Mouse (Mus musculus): ENCODE measurements around the gene Ctsa. TPM values are rescaled to one million over a fixed set of nuclear protein-coding genes. Genes with fewer than 3 reads are reported as not detected.
"Not testable (repeated sequence)": the region's sequence is repeated elsewhere in the genome, so short reads cannot be mapped to it uniquely, and the experiment has no call there.

The Ctsa gene
- polyA plus RNA-seq, 1 experiment from 2014 or later, result 65.4 TPM

DNA sequence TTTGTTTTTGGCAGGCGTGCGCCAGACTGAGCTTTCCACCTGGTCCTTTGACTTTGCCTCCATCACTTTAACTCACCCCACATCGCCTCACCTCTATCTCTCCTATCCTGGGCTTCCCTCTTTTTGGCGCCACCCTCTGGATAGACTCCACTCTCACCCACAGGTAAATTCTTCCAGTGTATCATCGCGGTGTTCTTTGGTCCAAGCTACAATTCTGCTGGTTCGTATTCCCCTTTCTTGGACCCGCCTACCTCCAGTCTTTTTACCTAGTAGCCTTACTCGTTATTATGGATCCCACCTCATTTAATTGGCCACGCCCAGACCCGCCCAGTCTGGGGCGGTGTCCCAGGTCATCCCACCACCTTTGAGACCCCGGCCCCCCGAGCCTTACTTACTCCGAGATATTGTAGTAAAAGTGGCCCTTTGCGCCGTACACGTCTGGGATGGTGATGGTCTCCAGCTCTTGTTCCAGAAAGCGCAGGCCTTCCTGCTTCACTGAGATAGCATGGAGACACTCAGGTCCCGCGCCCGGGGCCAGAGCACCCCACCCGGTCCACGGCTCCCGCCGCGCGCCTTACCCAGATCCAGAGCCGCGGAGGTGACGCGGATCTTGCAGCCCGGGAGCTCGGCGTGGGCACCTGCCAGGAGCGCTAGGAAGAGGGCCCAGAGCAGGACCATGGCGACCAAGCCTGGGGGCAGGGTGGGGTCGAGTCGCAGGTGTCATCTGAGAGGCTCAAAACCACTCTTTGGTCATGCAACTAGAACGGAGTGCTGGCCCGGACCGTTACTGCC is 23.8 kb downstream of the Ctsa start:
- Histone ChIP-seq H3K27ac (no peak overlapping the region), H3K9me3 (replicated peaks) (no peaks in the 10 kb centered on the region), H3K36me3 (no peaks in the 10 kb centered on the region), H3K27me3 (peaks cover 83% of the 10 kb centered on the region), H3K4me1 (replicated peaks) (peaks cover 35% of the 10 kb centered on the region), H3K9ac (no peak overlapping the region), H3K4me3 (replicated peaks) (peak overlapping the region; percentile 51), H3K4me2 (peak overlapping the region; percentile 70)
- no peak for ATAC-seq (ENCODE audit: low read depth)
- DNase-seq, result no peak
- WGBS (ENCODE audit: insufficient replicate concordance), result 2% methylated on average over 42 of the region's 42 CpGs

DNA sequence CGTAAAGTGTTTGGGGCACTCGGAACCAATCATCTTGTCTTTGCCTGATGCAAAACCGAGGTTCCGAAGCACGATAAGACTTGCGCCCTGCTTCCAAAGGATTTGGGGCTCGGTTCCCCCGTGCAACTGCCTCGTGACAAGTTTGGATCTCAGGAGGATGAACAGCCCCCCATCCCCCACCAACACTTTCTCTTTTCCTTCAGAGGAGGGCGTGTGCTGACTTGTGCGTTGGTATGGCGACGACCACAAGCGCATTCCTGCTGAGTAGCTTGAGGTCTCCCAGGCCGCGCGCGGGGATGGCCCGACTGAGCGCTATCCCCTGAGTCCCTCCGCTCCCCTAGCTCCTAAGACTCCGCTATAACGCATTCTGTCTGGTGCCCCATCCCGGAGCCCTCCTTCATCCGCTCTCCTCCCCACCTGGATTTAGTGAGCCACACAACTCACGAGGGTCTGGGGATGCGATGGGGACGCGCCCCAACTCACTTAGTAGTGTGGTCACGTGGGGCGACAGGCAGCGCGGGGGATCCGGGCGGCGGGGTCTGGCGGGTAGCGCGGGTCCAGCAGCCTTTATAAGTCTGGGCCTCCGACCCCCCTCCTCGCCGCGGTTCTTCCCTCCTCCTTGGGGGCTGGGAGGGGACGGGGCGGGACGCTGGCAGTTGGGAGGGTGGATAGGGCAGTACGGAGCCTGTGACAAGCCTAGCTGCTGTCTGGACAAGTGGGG is 24.6 kb downstream of the Ctsa start, which contains the start of gene Pltp:
Pltp (minus strand) TSS at position 611 of the 721 bp plus-strand sequence.
- Histone ChIP-seq H3K36me3 (no peaks in the 10 kb centered on the region), H3K9me3 (replicated peaks) (no peaks in the 10 kb centered on the region), H3K4me1 (replicated peaks) (peaks cover 40% of the 10 kb centered on the region), H3K27ac (no peak within 1 kb of the TSS), H3K4me2 (peak within 1 kb of the TSS; percentile 70), H3K27me3 (peaks cover 78% of the 10 kb centered on the region), H3K4me3 (replicated peaks) (peak within 1 kb of the TSS; percentile 51), H3K9ac (0 out of 2 replicates have a peak within 1 kb of the TSS, but pooled peaks have one; percentile 13)
- no peak for ATAC-seq (ENCODE audit: low read depth)
- no peak for DNase-seq
- WGBS (ENCODE audit: insufficient replicate concordance), result under 1% methylated on average over 47 of the region's 47 CpGs

DNA sequence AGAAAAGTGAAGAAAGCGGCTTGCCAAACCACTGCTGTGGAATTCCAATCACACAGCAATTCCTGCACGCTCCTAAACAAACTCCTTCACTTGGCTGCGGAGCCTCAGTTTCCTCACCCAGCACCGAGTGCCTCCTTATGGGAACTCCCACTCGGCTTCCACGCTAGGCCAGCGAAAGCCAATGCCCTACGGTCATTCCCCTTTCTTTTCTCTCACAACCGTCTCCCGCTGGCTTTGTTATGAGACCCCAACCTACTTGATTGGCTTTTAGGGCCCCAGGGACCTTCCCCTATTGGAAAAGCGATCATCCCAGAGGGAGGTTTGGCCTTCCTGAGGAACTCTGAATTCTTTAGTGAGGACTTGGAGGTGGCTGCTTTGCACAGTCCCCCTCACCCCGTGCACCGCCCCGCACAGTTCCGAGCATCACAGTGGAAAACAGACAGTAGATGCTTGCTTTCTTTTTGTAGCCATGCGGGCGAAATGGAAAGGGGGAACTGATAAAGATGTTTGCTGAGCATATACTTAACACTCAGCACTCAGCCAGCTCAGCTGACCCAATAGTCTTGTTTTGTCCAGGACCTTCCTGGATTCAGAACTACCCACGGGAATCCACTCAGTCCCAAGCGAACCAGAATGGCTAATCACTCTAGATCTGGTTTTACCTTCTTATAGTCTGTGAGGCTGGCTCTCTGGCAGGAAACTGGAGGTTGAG is 25.3 kb downstream of the Ctsa start:
- WGBS (ENCODE audit: insufficient replicate concordance), result 6% methylated on average over 19 of the region's 19 CpGs
- DNase-seq (no peak), ATAC-seq (ENCODE audit: low read depth) (no peak)
- peak overlapping the region; percentile 51 for H3K4me3 ChIP-seq (replicated peaks)
- H3K36me3 ChIP-seq, result no peaks in the 10 kb centered on the region
- H3K4me2 ChIP-seq, result peak overlapping the region; percentile 70
- peaks cover 72% of the 10 kb centered on the region for H3K27me3 ChIP-seq
- H3K4me1 ChIP-seq (replicated peaks), result peaks cover 40% of the 10 kb centered on the region
- no peak overlapping the region for H3K9ac ChIP-seq
- no peak overlapping the region for H3K27ac ChIP-seq
- no peaks in the 10 kb centered on the region for H3K9me3 ChIP-seq (replicated peaks)

DNA sequence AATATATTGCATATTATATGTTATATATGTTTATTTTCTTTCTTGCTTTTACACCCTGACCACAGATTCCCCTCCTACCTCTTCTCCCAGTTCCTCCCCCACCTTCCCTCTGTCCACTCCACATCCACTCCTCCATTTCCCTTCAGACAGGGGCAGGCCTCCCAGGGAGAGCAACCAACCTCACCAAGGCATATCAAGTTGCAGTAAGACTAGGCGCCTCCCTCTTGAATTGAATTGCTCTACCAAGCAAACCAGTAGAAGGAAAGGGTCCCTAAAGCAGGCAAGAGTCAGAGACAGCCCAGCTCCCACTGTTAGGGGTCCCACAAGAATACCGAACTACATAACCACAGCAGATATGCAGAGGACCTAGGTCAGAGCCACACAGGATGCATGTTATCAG is 26.5 kb downstream of the Ctsa start:
- WGBS (ENCODE audit: insufficient replicate concordance), result 17% methylated on average over 2 of the region's 2 CpGs
- peak overlapping the region; percentile 50; the same call in 1 of the 2 replicates for H3K27ac ChIP-seq
- no peaks in the 10 kb centered on the region for H3K36me3 ChIP-seq
- ATAC-seq (ENCODE audit: low read depth) (0 out of 2 replicates have a peak, but pooled peaks have one; percentile 11), DNase-seq (no peak)
- H3K9me3 ChIP-seq (replicated peaks), result no peaks in the 10 kb centered on the region; the same call in 1 of the 2 replicates
- peaks cover 42% of the 10 kb centered on the region for H3K4me1 ChIP-seq (replicated peaks)
- no peak overlapping the region for H3K9ac ChIP-seq
- H3K4me3 ChIP-seq (replicated peaks), result no peak overlapping the region
- H3K4me2 ChIP-seq, result peak overlapping the region; percentile 30
- peaks cover 62% of the 10 kb centered on the region for H3K27me3 ChIP-seq

DNA sequence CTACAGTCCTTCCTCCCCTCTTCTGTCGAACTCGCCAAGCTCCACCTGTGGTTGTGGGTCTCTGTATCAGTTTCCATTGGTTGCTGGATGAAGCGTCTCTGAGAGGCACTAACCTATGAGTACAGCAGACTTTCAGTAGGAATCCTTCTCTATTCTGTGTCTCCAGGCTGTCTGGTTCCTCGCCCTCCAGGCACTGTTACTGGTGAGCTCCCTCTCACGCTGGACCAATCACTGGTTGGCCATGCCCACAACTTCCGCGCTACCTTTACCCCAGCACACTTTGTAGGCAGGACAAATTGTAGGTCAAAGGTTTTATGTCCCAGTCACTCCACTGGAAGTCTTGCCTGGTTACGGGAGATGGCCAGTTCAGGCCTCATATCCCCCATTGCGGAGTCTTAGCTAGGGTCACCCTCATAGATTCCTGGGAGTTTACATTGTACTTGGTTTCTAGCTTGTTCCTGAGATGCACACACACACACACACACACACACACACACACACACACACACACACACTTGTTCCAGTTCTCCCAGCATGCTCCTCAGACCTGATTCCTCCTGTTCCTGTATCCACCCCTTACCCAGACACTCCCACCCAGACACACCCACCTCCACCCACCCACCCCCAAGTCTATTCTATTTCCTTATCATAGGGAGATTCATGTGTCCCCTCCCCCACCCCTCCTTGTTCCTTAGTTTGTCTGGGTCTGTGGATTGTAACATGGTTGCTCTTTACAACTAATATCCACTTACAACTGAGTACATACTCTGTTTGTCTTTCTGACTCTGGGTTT is 27.2 kb downstream of the Ctsa start:
- H3K27ac ChIP-seq, result peak overlapping the region; percentile 50
- H3K4me1 ChIP-seq (replicated peaks), result peaks cover 49% of the 10 kb centered on the region
- H3K4me3 ChIP-seq (replicated peaks), result no peak overlapping the region
- no peaks in the 10 kb centered on the region; the same call in 1 of the 2 replicates for H3K9me3 ChIP-seq (replicated peaks)
- ATAC-seq (ENCODE audit: low read depth) (peak; percentile 67), DNase-seq (no peak)
- H3K4me2 ChIP-seq, result peak overlapping the region; percentile 30
- no peaks in the 10 kb centered on the region for H3K36me3 ChIP-seq
- WGBS (ENCODE audit: insufficient replicate concordance), result 48% methylated on average over 9 of the region's 9 CpGs
- peaks cover 56% of the 10 kb centered on the region for H3K27me3 ChIP-seq
- no peak overlapping the region for H3K9ac ChIP-seq

DNA sequence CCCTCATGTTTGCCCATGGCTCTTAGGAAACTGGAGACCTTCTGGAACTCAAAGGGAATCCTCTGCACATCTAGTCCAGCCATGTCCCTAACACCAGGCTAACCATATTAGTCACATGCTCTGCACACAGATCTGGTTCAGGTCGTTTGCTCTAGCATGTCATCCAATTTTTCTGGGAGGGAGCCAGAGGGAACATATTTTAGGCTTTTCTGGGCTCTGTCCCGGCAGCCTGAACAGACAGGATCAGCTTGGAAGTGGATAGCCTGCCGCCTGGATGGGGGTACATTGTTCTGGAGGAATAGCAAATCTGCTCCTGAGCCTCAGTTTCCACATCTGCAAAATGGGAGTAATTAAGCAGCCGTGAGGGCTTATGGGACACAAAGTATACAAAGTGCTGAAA is 28.4 kb downstream of the Ctsa start:
- no peak overlapping the region for H3K4me3 ChIP-seq (replicated peaks)
- H3K27ac ChIP-seq, result no peak overlapping the region; the same call in 1 of the 2 replicates
- H3K9ac ChIP-seq, result no peak overlapping the region
- DNase-seq (no peak), ATAC-seq (ENCODE audit: low read depth) (no peak)
- no peaks in the 10 kb centered on the region; the same call in 1 of the 2 replicates for H3K9me3 ChIP-seq (replicated peaks)
- WGBS (ENCODE audit: insufficient replicate concordance), result 63% methylated on average over 4 of the region's 4 CpGs
- H3K4me2 ChIP-seq, result no peak overlapping the region
- peaks cover 49% of the 10 kb centered on the region for H3K4me1 ChIP-seq (replicated peaks)
- H3K27me3 ChIP-seq, result peaks cover 43% of the 10 kb centered on the region
- no peaks in the 10 kb centered on the region for H3K36me3 ChIP-seq

DNA sequence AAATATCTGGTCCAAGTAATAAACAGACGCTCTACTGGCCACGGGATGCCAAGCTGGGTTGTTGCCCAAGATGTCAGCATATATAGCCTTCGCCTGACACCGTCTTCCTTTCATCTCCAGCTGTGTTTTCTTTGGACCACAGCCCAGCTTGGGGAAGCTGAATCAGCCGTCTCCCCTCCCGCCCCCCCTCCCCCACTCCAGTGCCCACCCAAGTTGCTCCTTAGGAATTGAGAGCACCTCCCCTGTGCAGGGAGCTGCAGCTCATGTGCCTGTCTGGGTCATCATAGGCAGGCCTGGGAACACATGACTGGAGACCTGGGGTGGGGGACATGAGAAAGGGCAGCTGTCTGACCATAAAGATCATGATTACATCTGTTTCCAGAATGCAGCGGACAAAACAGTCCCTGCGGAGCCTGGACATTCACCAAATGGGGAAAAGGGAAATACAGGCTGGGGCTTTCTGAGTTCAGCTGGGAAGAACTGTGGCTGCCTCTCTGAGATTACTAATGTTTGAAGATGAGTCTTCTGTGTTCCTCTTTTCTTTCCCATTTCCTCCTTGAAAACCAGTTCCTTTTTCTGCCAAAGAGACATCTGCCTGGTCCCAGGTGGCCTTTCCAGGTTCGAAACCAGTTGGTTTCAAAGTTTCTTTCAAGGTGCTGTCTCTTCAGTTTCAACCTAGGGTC is 29.6 kb downstream of the Ctsa start:
- Histone ChIP-seq H3K27me3 (peaks cover 31% of the 10 kb centered on the region), H3K36me3 (no peaks in the 10 kb centered on the region), H3K4me1 (replicated peaks) (peaks cover 43% of the 10 kb centered on the region), H3K9ac (no peak overlapping the region), H3K27ac (peak overlapping the region; percentile 27; the same call in 1 of the 2 replicates), H3K4me2 (no peak overlapping the region), H3K4me3 (replicated peaks) (no peak overlapping the region), H3K9me3 (replicated peaks) (no peaks in the 10 kb centered on the region; the same call in 1 of the 2 replicates)
- WGBS (ENCODE audit: insufficient replicate concordance), result 46% methylated on average over 9 of the region's 9 CpGs
- DNase-seq (no peak), ATAC-seq (ENCODE audit: low read depth) (no peak)

DNA sequence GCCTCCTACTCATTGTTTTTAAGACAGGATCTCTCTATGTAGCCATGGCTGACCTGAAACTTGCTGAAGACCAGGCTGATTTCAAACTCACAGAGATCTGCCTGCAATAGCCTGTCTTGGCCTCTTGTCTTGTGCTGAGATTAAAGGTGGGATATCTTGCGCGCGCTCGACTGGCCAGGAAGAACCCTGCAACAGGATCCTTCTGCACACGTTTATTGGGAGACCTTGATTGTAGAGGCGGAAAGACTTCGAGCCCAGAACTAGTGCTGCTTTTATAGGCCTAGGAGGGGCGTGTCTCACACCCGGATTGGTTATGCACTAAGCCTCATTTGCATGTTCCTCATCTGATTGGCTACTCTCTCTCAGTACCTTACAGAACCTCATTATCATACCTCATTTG is 30.7 kb downstream of the Ctsa start:
- H3K27me3 ChIP-seq, result peaks cover 20% of the 10 kb centered on the region
- not testable (repeated sequence) for DNase-seq; H3K4me3 ChIP-seq (replicated peaks); H3K4me2 ChIP-seq; H3K9ac ChIP-seq; H3K9me3 ChIP-seq (replicated peaks); ATAC-seq (ENCODE audit: low read depth); H3K27ac ChIP-seq; H3K36me3 ChIP-seq
- WGBS (ENCODE audit: insufficient replicate concordance), result 74% methylated on average over 9 of the region's 9 CpGs
- peaks cover 34% of the 10 kb centered on the region for H3K4me1 ChIP-seq (replicated peaks)

DNA sequence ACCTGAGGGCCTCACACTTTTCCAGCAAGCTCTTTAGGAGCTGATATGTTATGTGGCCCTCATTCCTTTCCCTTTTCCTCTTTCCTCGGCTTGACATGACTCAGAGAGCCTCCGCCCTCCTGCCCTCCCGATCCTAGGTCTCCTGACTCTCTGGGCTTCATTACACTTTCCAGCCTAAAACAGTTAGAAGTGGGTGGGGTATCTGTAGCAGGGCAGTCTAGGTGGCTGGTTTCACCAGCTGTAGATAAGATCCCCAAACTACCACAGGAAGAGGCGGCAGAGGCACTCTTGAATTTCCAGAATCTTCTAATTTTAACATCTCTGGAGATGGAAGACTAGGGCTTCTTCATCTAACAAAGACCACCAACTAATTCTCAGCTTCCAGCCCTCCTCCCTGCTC is 31.9 kb downstream of the Ctsa start:
- Histone ChIP-seq H3K27ac (no peak overlapping the region), H3K4me1 (replicated peaks) (peaks cover 28% of the 10 kb centered on the region), H3K9me3 (replicated peaks) (peaks cover 3% of the 10 kb centered on the region; the same call in 1 of the 2 replicates), H3K27me3 (peaks cover 8% of the 10 kb centered on the region), H3K9ac (no peak overlapping the region), H3K36me3 (no peaks in the 10 kb centered on the region), H3K4me3 (replicated peaks) (no peak overlapping the region), H3K4me2 (no peak overlapping the region)
- no peak for DNase-seq
- whole genome bisulfite sequencing (ENCODE audit: insufficient replicate concordance), result 30% methylated on average over 4 of the region's 4 CpGs
- ATAC-seq (ENCODE audit: low read depth), result no peak
